Mouse (Mus musculus) MEL-GATA-1-ER (cell line): ENCODE measurements at regions not wholly inside any gene's neighbourhood (a gene's known extent, or its start where the extent isn't known, plus 50 kb on each side); places are given as distances from the start of the nearest gene placed in this dataset.

Experiments used
- DNase-seq: peaks from one replicate; pipeline ENCODE4 v3.0.0-alpha.2; 2012; ENCODE audit warnings: low read depth; ENCODE audit errors: extremely low read depth

DNA sequence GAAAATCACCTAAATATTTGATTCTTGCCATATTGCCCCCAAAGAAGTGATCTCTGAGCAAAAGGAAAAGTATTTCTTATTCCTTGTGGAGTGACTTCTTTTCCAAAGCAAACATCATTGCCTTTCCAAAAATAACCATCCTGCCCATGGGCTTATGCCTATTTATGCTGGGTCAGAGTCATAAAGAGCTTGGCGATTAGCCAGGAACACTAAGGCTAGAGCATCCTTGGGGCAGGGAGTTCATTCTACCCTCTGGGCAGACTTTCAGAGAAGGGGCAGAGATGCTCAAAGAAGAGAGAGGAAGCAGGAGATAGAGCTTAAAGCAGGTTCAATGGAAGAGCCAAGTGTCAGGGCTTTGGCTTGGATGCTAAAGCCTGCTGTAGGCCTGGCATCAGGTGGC, 203.1 kb upstream of the Gmds start:
- no peak for DNase-seq

DNA sequence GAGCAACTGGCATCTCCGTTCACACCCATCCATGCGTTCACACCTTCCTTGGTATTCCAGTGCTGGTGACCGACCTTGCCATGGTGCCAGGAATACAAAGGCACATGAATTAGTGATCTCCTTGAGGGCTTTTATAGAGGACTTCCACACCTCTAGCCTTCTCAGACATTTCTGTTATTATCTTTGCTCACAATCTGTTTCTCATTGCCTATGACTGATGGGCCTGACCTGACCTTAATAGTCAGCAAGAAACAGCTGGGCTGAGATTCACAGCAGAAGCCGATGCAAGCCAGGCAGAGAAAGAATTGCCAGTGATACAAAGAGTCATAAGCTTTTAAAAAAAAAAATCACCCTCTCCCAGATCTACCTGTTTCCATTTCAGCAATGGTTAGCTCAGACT, 197.7 kb upstream of the Gmds start:
- no peak for DNase-seq

DNA sequence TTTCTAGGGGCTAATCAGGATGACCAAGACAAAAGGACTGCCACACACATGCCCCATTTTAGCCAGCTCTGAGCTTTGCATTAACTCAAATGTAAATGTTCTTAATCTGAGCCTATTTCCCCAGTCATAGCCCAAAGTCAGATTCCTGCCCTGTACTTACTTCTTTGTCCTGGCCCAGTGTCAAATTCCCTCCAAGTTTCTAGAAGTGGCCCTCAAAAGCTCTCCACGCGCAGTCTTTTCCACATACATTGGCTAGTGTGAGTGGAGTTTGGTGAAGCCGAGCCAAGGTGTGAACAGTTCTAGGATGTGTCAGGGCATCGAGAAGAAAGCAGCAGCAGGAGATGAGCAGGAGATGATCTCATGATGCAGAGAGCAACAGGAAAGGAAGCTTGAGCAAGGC, 197.1 kb upstream of the Gmds start:
- no peak for DNase-seq

DNA sequence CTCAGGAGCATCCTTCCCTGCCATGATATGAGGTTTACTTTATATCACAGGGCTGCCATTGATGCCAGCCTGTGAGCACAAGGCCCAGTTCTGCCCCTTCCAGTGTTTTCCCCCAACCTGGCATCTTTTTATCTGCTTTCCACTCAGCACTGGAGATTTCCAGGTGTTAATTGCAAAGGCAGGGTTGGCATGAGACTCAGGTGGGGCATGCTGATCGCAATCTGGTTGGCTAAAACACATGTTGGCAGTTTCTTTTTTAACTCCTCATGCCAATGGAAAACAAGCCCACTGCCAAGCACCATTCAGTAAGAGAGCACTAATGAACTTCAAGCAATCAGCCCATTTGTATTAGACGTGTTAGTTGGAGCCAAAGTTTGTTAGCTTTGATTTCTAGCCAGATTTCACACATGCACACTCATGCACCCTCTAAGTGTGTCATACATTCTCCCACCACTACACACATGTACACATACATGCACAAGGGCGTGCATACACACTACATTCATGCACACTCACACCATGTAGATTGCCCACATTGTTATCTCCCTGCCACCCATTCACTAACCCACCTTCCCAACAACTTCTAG, 192.5 kb upstream of the Gmds start:
- DNase-seq = no peak

DNA sequence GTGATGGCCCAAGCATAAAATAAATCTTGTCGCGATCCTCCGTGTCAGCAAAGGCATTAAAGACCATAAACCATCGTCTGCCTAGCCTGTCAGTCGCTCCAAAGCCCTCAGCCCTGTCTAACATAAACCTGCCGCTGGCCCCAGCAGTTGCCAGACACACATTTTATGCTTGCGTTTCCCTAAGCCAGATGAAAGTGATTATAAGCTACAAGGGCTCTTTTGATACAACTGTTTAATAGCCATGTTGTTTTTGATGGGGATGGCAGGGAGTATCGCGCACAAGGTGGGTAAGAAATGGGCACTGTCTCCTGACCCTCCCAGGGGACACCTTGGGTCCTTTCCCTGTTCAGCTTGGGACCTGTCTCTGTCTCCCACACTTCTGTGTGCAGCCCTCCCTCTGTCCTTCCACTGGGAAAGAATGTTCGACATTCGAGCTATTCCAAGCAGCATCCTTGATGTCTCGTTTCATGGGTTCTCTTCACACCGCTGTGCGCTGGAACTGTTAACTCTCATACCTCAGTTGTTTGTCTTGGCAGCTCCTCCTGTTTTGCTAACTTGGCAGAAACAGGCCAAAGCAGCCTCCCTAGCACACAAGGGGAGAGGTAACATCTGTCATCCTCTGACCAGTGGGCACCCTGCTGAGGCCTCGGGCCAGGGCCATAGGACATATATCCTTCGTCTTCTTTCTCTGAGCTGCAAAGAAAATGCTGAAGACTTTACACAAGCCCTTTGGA, 180.2 kb upstream of the Gmds start:
- DNase-seq = no peak

DNA sequence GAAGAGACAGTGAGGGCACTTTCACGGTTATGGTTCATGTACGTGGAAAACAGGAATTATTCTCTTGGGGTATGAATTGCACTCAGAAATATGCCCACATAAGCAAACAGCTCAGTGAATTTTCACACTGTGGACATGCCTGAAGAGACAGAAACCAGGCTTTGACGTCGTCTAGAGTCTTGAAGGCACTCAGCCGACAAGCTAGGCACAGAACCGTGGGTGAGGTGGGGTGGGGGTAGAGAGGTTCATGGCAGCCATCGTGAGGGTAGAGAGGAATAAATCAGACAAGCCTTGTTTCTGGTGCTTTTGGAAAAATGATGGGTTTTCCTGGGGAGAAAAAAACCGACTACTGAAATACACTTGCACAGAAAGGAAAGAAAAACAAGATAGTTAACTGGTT, 179.0 kb upstream of the Gmds start:
- DNase-seq = no peak

DNA sequence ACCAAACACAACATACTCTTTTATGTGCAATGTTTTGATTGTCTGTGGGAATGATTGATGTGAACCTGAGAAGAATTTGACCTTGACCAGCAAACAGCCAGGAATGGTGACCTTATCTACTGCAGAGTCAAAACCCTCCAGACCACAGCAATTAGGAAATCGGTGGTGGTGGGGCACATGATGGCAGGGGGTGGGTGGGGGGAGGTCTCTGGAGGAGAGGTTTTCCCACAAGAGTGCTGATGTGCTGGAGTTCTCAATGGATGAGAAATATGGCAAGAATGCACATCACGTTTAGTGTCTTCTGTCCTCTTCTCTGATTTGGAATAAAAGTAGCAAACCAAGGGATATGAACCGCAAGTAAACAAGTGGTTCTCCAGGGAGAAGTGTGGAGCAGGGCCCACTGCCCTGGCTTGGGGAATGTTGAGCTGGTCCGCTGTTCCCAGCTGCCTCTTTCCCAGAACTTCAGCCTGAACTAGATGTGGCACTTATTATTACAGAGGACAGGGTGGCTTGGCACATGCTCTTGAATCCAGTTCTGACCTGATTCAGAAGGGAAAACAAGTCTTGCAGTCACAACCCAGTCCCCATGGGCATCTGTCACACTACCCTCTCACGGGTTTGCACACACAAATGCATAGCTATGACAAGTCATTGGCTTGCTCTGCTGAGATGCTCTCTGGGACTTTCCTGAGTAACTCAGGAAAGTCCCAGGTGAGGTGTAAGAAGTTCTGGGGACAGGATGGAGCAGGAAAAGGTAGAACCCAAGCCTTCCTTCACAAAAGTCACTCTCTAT, 170.9 kb upstream of the Gmds start:
- no peak for DNase-seq

DNA sequence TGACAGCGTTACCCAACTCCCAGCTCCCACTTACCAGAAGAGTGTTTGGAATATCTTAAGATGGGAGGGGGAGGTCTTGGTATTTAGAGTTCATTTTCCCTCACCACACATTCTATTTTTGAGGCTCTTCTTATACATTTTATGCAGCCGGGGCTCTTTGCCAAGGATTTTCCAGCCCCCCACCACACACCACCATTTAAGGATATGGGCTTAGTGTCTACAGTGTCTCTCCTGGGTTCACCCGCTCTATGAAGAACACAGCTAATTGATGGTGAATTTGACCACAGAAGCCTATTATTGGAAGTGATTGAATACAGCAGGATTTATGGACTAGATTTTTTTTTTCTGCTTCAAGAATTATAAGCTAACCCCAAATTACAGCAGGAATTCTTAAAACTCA, 169.9 kb upstream of the Gmds start:
- DNase-seq = no peak

DNA sequence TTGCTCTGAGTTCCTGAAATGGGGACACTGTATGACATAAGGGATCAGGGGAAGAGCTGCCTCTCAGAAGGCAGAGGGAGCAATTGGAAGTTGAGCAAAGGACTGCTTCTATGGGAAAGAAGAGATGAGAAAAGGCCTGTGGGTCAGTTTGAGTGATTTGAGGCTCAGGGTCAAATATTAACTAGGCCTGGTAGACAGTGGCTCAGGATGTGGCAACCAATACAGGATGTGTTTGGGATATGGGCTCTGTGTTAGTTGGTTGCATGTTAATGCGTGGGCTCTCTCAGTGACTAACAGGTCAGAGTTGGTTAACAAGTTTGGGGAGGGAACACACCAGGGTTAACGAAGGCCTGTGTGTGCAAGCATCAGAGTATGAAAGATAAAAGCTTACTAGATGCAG, 169.3 kb upstream of the Gmds start:
- DNase-seq = no peak

DNA sequence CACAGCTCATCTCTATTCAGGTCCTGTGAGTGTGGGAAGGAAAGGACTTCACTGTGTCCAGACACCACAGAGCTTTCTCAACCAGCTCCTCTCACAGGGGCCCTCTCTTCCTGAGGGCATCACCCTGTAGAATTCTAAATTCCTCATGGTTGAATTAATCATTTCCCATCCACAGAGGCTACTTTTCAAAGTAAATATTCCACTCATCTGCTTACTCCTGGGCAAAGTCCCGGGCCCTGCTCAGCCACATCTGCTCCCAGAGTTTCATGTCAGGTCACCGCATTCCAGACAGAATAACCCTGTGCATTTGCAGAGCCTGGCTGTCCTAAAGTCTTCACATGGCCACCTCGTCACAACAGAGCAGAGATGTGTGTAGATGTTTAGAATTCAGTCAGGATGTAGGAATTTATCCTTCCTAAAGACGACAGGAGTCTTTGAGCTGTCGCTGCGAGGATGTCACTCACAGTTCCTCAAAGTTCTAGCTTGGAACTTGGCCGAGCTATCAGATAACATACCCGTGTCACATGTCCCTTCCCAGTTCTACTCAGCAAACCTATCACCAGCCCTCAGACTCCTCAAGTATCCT, 159.8 kb upstream of the Gmds start:
- no peak for DNase-seq

DNA sequence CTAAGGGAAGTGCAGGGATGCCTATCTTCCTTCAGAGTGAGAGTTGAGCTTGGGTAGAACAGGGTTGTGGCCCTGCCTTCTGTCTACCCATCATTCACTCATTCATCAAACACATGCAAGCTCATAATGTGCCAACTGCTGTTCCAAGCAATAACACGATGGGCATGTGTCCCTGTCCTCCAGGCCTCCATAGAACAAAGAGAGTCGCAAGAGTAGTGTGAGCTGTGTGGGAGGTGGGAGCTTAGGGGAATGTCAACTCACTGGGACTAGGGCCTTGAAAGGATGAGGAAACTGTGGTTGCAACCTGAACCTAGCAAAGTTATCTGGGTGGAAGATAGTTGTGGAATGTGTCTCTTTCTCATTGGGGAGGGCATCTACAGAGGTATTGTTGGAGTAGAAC, 157.7 kb upstream of the Gmds start:
- DNase-seq = no peak

DNA sequence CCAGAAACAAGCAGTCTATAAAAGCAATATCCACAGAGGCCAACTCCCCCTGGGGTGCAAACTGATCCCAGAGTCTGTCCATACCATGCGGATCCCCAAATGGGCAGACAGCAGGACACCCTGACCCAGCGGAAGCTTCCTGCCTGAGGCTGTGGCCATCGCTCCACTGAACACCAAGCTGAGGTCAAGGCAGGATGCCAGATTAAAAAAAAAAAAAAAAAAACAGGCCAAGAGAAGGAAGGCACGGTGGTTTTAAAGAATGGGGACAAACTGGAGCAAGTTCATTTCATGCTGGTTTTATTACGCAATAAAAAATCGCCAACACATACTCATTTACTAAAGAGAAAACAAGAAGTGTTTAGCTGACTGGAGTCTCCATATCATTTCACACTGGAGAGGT, 156.5 kb upstream of the Gmds start:
- no peak for DNase-seq

DNA sequence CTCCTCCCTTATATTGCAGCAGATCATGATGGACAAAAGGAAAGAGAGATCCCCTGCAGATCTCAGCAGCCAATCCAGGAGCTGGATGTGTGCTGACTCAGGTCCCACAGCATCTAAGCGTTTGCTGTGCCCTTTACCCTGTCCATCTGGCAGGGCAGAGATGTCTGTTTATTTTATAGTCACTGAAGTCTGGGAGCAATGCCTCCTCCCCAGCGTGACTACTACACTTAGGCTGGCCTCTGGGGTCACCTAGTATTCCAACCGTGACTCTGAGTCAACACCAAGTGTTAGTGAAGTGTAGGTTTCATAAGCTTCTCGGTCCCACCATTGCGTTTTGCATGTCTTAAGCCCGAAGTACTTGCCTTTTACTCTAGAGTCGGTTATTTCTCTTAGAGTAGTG, 155.3 kb upstream of the Gmds start:
- DNase-seq = no peak

DNA sequence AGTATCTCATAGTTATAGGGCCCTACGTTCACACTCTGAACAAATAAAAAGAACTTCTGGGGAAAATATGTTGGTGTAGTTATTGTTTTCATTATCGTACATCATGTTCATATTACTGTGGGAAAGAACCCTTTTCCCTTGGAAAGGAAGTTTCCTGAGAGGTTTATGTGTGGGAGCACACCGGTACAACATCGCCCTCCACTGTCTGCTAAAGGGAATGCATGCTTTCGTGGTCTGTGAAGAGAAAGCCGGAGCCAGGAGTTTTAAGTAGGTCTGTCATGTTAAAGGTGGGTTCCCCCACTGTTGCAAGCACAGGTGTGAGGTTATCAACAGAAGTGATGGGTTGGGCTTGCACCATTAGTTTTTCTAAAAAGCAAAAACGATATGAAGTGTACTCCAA, 154.8 kb upstream of the Gmds start:
- no peak for DNase-seq

DNA sequence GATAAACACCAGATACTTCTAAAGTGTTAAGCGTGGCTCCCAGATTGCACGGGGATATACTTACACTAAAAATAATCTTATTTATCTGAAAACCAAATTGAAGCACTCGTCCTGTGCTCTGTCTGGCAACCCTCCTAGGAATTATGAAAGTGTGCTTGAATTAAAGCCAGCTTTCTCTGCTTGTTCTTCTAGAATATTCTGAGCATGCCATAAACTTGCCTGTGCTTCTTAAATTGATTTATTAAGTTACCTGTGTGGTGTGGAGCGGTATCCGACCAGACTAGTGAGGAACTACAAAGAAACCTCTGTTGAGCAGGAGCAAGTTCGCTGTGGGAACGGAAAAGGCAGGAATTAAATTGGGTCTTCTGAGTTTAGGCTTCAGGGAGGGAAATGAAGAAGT, 154.0 kb upstream of the Gmds start:
- DNase-seq = no peak

DNA sequence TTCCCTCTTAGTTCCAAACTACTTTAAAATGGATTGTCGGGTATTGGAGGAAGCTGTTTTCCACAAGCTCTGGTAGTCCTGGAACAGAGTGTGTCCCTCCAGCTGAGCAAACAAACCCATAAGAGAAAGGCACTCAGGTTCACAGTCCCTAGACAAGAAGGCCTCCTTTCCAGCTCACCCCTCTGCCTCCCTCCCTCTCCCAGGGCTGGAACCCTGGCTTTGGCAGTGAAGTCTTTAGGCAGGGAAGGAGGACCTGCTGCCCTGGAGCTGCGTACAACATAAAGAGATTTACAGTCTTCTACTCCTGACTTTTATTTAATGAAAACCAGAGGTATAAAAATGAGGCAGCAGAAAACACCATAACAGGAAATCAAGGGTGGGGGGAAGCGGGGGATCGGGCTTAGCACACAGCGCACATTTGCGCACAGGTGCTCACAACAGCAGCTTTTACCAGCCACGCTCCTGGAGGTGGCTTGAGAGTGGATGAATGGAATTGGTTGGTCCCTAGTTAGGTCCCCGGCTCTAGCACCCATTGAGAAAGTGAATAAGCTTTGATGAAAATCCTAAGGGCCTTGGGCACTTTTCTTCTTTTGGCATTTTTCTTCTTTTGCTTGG, 143.0 kb upstream of the Gmds start:
- no peak for DNase-seq

DNA sequence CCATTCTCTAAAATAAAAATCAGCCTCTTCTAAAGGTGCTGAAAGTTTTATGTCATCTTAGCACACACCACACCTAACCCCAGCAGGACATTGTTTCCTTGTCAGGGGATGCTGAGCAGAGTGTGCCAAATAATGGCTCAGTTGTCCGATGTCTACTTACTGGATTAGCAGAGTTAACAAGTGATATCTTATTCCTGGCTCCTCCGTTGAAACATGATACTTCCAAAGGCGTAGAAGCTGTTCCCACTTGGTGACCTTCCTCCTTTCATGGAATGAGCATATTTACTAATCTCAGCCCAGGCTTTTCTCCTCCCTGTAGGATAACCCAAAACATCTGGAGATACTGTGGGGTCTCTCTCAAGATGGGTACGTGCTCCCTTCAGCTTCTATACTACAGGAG, 141.5 kb upstream of the Gmds start:
- DNase-seq = no peak

DNA sequence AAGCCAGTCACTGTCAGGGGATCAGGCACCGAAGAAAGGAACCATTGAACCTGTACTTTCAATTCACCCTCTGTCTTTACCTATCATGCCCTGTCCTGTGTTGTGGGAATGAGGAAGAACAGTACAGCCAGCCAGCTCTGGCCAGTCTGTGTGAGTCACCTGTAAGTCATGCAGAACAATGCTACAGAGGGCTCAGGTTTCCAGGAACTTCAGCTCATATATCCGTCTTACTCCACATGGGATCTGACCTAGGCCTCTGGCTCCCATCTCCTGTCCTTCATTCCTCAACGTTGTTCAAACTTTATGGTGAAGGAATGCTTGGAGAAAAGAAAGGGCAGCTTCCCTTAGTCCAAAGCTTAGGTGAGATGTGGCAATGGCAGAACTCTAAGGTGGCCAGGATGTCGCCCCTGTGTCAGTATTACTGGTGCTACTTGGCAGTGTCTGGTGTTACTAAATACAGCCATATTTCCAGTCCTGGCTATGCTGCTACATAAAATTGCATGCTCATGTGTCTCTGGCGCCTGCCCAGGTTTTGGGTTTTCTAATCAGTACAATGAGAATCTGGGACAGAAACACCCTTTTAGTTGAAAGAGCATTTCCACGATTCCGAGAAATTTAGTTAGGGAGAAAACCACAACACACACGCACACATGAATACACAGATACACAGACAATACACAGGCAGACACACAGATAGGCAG, 140.7 kb upstream of the Gmds start:
- DNase-seq = no peak

DNA sequence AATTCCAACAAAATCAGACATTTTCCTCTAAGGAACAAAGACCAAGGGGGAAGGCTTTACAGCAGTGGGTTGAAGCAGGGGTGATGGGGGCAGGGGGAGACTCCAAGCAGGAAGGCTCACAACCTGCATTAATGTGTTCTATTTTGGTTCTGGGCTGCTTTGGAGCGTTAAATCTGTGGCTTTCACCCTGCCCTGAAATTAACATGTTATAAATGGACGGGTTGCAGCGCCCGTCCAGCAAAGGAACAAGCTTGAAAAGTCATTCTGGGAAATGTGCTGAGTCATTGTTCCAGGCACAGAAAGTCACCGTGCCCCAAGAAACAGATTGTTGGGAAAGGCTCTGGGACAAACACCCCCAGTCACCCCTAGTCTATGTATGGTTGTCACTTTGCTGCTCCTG, 127.2 kb upstream of the Gmds start:
- DNase-seq = no peak

DNA sequence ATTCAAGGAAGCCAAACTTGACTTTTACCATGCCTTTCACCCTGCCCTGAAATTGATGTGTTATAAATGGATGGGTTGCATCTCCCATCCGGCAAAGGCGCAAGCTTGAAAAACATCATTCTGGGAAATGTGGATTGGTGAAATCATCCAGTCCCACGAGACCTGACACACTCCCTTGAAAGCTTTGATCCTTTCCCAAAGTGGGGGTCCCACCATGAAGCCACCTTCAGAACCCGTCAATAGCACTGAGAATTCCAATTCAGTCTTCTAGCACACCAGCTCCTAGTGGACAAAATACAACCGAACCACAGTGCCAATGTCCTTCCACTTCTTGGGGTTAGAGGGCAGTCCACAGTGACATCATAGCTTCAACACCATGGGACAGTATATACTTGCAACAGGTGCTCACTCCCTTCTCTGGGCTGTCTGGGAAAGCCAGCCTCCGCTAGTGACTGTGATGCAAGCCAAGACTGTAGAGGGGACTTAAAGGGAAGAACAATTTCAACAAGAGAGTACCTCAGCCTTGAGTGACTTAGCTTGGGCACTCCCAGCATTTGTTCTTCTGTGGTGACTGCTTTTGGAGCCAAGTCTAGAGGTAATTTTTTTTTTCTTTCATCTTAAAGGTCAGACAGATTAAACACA, 126.6 kb upstream of the Gmds start:
- DNase-seq = no peak
